Mouse (Mus musculus) bone marrow, adult 2 months (tissue): ENCODE results near the gene Wdr59.

Source experiments
- CTCF ChIP-seq: fragments of 200-500 bp; IDR thresholded peaks from 2 replicates; pipeline ENCODE4 v1.5.1; 2011; ENCODE audit warnings: low read length, control low read depth; ENCODE audit not compliant: control insufficient read depth, insufficient read depth
- POLR2A ChIP-seq: fragments of 200-500 bp; IDR thresholded peaks from 2 replicates; pipeline ENCODE4 v1.6.1; 2011; ENCODE audit warnings: low read depth, mild to moderate bottlenecking, control low read depth, low read length, borderline replicate concordance; ENCODE audit not compliant: control insufficient read depth

GRCm38 (mm10) chr8:111509278-111509677, 12.6 kb downstream of the Wdr59 start:
- TF ChIP-seq CTCF, result no peak
- TF ChIP-seq POLR2A, result no peak
